Mouse (Mus musculus) liver, embryonic 14.5 days (tissue): ENCODE data around the gene Vps13d.

Experiments
- CTCF ChIP-seq: IDR thresholded peaks from 2 replicates; pipeline ENCODE4 v1.5.1; 2016; ENCODE audit warnings: antibody characterized with exemption, low read depth, control low read depth
- EP300 ChIP-seq: IDR thresholded peaks from 2 replicates; pipeline ENCODE4 v1.6.1; 2016; ENCODE audit warnings: antibody characterized with exemption, low read depth

DNA sequence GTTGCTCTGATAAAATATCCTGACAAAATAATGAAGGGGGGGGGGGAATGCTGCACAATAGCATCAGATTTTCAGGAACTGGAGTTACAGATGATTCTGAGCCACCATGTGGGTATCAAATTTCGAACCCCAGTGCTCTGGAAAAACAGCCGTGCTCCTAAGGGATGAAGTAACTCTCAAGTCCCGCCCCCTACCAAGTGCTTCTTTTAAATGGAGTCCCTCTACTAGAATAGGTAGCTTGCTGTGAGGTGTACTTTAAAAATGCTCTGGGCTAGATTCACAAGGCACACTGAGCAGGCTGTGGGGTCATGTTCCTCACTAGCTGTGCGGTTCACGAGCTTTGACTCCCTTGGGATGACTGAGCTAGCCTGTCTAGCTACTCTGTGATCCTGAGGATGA is 14.9 kb upstream of the Vps13d start:
- TF ChIP-seq CTCF: no peak
- no peak for TF ChIP-seq EP300
